Mouse (Mus musculus) gastrocnemius, postnatal 25 days (tissue): Measurements from ENCODE around the gene Crygs. TPM values are rescaled to one million over a fixed set of nuclear protein-coding genes. Genes with fewer than 3 reads are reported as not detected.

ENCODE experiments used
- DNase-seq: peaks from one replicate; pipeline ENCODE4 v3.0.0; 2022
- long read RNA-seq, 2 experiments: library from polyadenylated mRNA; stranded (forward); transcript quantifications; one replicate each; pipeline ENCODE4 v2.0.0; 2021
- total RNA-seq, 2 experiments: library from RNA; stranded (reverse); gene quantifications; 1 replicate in 1 of 2; 2 replicates in 1 of 2; pipeline ENCODE4 v1.2.3; 2021

Crygs gene
- not detected for total RNA-seq
- long read RNA-seq, experiment 1, partial matches to known transcripts: 1 of 1 reads
- long read RNA-seq, experiment 1, other reads (novel, unspliced or antisense): 0 of 1 reads
- long read RNA-seq, experiment 2: 0 reads

GRCm38 (mm10) chr16:22811477-22811876 lies at the start of gene Crygs:
Gene Crygs, minus strand, starts transcription at chr16:22811577.
- DNase-seq: no peak

GRCm38 (mm10) chr16:22857431-22858113 lies 46.2 kb upstream of the Crygs start, which contains the start of the genes Tbccd1 and Dnajb11:
Gene Tbccd1, minus strand, starts transcription at chr16:22857669.
Gene Dnajb11, plus strand, starts transcription at chr16:22857845.
- DNase-seq: peak; percentile 99

DNA sequence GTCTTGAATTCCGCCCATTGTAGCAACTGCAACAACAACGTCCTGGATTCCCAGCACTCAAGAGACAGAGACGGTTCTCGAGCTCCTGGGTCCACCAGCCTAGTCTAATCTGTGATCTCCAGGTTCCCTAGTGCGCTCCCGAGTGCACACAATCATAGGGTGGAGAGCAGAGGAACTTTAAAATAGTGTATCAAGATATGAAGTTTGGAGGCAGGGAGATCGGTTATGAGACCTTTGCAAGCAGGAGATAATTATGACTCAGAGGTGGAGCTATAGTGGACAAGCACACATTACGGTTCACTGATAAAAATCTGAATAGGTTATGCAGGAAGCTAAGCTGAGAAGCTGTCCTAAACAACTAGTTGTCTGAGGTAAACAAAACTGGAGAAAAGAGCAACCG lies 45.4 kb upstream of the Crygs start:
- DNase-seq: no peak

DNA sequence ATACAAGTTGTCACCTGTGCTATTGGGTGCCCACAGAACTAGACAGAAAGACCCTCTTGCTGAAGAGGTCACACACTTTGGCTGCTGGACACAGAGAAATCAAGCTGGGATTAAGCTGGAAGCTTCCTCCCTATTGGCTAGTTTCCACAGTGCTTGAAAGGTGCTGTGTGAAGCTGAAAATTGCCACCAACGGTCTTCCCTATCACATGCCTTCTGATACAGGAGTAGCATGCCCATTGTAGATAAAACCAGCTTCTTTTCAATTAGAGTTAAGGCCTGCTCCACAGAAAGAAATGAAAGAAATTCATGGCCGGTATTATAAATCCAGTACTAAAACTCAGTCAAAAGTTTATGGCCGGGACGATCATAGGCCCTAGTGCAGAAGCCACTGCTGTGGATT lies 41.3 kb upstream of the Crygs start:
- no peak for DNase-seq

GRCm38 (mm10) chr16:22848331-22848730 lies 37.0 kb upstream of the Crygs start:
- DNase-seq: no peak

DNA sequence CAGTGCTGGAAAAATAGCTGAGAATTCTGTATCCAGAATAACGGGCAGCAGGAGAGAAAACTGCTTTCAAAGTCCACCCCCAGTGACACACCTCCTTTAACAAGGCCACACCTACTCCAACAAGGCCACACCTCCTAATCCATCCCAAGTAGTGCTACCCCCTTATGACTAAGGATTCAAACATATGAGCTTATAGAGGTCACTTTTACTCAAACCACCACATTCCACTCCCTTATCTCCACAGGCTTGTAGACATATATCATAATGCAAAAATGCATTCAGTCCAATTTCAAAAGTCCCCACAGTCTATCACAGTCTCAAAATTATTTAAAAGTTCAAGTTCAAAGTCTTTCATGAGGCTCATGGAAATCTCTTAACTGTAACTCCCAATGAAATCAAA lies 36.3 kb upstream of the Crygs start:
- DNase-seq: no peak

DNA sequence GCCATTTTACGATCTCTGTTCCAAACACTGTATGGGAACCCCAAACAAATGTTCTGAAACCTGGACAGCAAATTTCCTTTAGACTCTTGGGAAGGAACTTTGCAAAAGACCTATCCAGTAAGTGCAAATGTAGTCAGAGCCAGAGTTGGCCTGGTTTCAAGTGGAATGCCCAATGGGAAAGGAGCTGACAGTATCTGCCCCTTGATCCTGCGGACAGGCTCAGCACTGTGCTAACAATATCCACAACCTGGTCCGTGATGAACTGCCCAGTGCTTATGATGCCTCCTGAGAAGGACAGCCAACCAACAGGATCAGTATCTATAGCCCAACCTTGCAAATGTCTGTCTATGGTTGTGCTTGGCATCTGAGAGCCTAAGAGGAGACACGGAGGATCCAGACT lies 34.1 kb upstream of the Crygs start:
- no peak for DNase-seq

DNA sequence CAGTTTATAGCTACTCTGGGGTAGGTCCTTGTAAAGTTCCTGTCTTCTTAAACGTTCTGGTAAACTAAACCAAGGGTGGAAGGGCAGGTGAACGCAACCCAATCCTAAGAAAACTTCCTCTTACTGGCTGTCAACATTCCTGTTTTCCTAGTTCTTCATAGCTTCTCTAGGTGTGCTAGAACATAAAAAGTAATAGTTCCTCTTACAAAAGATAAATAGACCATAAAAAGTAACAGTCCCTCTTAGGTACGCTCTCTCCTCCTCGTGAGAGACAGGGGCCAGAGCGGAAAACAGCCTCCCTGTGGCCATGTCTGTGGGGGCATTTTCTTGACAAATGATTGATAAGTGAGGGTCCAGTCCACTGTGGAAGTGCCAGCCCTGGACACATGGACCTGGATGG lies 33.5 kb upstream of the Crygs start:
- no peak for DNase-seq

DNA sequence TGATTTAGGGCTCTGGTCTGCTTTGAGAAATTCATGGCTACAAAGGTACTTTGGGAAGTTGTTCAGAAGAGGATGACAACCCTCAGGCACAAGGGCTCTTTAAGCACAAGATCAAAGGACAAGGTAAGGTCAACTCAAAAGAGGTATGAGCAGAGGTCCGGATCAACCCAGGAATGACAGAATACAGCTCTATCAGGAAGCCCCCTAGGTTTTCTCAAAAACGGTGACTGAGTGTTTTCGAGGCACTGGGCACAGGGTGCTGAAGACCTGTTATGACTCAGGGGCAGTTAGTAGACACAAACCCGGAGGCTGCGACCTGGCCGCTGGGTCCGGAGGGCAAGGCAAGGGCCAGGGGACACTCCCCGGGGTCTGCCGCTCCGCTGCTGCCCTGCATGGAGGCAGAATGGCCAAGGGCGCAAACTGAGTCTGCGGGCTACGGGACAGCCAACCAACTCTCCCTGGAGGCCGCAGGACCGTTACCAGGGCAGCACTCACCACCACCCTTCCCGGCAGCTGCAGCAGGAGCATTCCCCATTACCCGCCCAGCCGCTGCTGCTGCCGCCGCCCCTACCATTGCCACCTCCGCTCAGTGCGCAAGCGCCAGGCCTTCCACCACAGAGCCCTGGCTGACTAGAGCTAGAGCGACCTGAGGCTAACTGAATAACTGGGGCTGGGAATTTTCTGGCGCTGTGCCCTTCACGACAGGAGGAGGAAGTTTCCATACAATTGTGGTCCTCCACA lies 32.9 kb upstream of the Crygs start:
- DNase-seq: peak; percentile 58

DNA sequence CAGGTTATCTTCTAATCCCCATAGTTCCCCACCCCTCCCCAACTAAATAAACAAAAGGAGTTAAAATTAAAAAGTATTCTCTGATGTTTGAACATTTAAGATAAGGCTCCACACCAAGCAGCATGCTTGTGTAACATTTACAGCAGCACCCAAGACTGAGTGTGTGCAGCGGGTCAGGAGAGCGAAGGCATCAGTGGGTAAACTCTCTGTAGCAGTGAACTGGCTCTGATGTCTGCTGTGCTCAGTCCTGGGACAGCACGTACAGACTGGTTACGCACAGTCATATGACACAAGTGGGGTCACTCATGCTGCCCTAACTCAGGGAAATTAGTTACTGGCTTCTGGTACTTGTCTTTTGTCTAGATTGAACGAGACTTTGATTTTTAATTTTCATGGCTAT lies 31.5 kb upstream of the Crygs start:
- DNase-seq: no peak

DNA sequence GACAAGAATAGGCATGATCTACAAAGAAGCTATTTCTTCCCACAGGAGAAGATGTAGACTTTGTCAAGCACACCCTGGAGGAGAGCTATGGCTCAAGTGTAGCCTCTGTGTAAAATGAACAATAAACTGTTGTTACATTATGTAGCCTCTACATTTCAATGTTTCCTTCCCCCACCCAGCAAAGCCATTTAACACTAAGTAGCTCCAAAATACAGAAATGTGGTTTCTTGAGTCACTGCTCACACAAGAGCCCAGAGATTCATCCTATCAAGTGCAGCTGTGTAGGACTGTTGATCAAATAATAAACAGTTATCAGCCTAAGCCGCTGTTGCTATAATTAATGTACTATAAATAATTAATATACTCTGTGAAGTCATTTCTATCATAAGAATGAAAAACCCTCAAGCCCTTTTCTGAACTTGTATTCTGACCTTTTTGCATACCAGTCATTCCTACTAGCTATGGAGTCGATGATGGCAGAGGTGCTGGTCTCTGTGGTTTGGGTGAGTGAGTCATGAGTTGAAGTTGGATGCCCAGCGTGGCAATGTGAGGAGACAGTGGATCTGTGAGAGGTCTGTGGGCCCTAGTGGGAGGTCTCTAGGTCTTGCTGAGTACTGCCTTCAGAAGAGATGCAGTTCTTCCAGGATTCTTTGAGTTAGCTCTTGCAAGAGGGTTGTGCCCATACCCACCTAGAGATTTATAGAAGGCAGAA lies 27.9 kb upstream of the Crygs start:
- no peak for DNase-seq

GRCm38 (mm10) chr16:22832932-22833525 lies 21.7 kb upstream of the Crygs start:
- DNase-seq: no peak

DNA sequence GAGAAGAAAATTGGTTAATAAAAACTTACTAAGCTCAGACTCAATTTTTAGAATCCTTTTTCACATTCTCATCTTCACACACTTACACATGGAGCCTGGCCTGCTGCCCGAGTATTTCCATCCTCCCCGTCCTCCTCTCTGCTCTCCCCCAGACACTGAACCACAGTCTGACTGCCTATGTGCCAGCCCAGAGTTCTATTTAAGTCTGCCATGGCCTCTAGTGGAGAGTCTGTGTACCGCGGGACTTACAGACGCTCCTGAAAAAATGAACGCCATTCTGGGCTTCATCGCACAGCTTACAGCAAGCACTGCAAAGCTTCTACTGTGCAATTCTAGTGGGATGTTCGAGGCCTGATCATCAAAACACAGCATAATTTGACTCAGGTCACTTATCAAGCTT lies 9.4 kb upstream of the Crygs start:
- DNase-seq: no peak

DNA sequence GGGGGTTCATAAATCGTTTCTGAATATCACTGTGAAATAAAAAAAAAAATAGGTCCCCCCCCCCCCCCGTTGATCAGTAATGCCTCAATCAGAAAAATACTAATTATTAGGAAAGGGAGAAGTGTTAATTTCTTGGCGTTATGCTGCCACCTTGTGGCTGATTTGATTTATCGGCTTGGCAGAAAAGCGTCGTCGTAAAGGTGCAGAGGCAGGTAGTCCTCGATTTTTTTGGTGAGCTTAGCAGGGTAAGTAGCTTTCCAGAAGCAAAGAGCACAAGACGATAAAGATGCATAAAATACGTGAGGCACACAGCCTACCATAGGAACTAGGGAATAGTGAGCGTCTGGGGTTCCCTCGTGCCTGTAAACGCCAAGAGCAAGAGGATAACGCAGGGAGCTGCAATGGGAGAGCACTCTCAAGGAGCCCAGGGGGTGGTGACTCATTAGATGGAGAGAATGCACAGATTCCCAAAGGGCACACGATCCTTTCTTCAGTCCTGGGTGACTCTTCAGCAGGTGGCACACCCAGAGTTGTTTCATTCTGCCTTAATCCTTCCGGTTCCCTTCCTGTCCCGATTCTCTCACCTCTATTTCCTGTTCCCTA lies 3.8 kb downstream of the Crygs start:
- DNase-seq: no peak

DNA sequence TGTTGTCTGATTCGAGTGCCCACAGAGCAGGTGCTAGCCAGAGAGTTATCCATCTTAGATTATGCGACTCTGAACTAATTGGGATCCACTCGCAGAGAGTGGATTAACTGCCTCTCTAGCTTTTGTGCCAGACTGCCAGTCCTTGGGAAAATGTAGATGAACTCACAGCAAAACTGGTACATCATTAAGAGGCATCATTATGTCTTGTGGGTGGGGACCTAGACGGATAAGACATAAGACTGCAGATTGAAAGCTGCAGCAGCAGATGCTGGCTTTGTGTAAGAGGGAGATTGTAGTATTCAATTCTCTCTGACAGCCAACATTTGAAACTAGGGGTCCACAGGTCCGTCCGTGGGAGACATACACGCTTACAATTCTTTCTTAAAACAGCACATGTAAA lies 8.6 kb downstream of the Crygs start:
- DNase-seq: no peak

- DNase-seq: no peak
Observed at GRCm38 (mm10) chr16:22800849-22801109, 10.6 kb downstream of the Crygs start.

- DNase-seq: no peak
Observed at GRCm38 (mm10) chr16:22800026-22800848, 11.1 kb downstream of the Crygs start.

- DNase-seq: no peak
Observed at GRCm38 (mm10) chr16:22798520-22798919, 12.9 kb downstream of the Crygs start.

- DNase-seq: no peak
Observed at GRCm38 (mm10) chr16:22797521-22797920, 13.9 kb downstream of the Crygs start.

DNA sequence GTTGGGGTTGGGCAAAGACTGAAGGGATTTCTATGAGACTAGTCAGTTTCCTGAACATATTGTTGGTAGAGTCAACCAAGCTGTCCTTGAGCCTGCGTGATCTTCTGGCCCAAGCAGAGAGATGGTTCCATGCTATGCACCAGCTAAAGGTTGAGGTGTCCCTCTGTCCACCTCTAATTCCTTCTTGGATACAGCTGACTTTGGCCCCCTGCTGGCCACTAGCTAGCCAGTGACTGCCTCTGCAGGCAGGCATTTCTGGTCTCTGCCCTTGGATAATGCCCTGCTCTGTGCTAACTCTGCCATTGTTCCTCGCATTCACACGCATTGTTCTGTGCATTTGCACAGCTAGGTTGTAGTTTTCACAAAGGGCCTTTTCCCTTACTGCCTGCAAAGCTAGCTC lies 15.9 kb downstream of the Crygs start:
- DNase-seq: no peak

- no peak for DNase-seq
Observed at GRCm38 (mm10) chr16:22791235-22791634, 20.1 kb downstream of the Crygs start.
